Mouse (Mus musculus) left cerebral cortex, adult 18-20 months (tissue): ENCODE measurements around the gene Ccl6. TPM values are rescaled to one million over a fixed set of nuclear protein-coding genes. Genes with fewer than 3 reads are reported as not detected.

ENCODE experiments used
- DNase-seq, 2 experiments: peaks; one replicate each; pipeline ENCODE4 v3.0.0; 2021 to 2022; ENCODE audit warnings: low spot score in 2 of 2, mixed read lengths in 1 of 2
- long read RNA-seq, 2 experiments: library from polyadenylated mRNA; stranded (forward); transcript quantifications; one replicate each; pipeline ENCODE4 v2.0.0; 2021
- total RNA-seq, 2 experiments: library from RNA; stranded (reverse); gene quantifications; 2 replicates each; pipeline ENCODE4 v1.2.3; 2021

Gene Ccl6
- under 1 TPM; 0.75 to 0.98 TPM for total RNA-seq
- long read RNA-seq, experiment 1, partial matches to known transcripts: 0 of 1 reads
- long read RNA-seq, experiment 1, other reads (novel, unspliced or antisense): 0 of 1 reads
- long read RNA-seq, experiment 2: 0 reads

- DNase-seq: no peak
Measured at GRCm38 (mm10) chr11:83592853-83593252, at the start of gene Ccl6. Gene Ccl6, minus strand, starts transcription at chr11:83593087.

- no peak for DNase-seq
Measured at GRCm38 (mm10) chr11:83641216-83641615, 48.3 kb upstream of the Ccl6 start.

- DNase-seq: no peak
Measured at GRCm38 (mm10) chr11:83640141-83640540, 47.3 kb upstream of the Ccl6 start.

- DNase-seq: no peak
Measured at GRCm38 (mm10) chr11:83639533-83639932, 46.6 kb upstream of the Ccl6 start.

GRCm38 (mm10) chr11:83638934-83639333 is 46.0 kb upstream of the Ccl6 start:
- DNase-seq: no peak

- DNase-seq: no peak
Measured at GRCm38 (mm10) chr11:83636742-83637235, 43.9 kb upstream of the Ccl6 start.

GRCm38 (mm10) chr11:83634898-83635297 is 42.0 kb upstream of the Ccl6 start:
- DNase-seq: no peak

- DNase-seq: no peak
Measured at GRCm38 (mm10) chr11:83634425-83634824, 41.5 kb upstream of the Ccl6 start.

GRCm38 (mm10) chr11:83632744-83633143 is 39.9 kb upstream of the Ccl6 start:
- DNase-seq: no peak

GRCm38 (mm10) chr11:83631065-83631464 is 38.2 kb upstream of the Ccl6 start:
- DNase-seq: no peak

GRCm38 (mm10) chr11:83630630-83631029 is 37.7 kb upstream of the Ccl6 start:
- DNase-seq: no peak

- no peak for DNase-seq
Measured at GRCm38 (mm10) chr11:83628808-83629207, 35.9 kb upstream of the Ccl6 start.

- DNase-seq: no peak
Measured at GRCm38 (mm10) chr11:83623586-83623985, 30.7 kb upstream of the Ccl6 start.

- DNase-seq: no peak
Measured at GRCm38 (mm10) chr11:83619037-83619436, 26.1 kb upstream of the Ccl6 start.

GRCm38 (mm10) chr11:83618238-83618637 is 25.4 kb upstream of the Ccl6 start:
- DNase-seq: no peak

- no peak for DNase-seq
Measured at GRCm38 (mm10) chr11:83616586-83616985, 23.7 kb upstream of the Ccl6 start.

GRCm38 (mm10) chr11:83610900-83611299 is 18.0 kb upstream of the Ccl6 start:
- no peak for DNase-seq

- DNase-seq: no peak
Measured at GRCm38 (mm10) chr11:83606396-83606795, 13.5 kb upstream of the Ccl6 start.

- no peak for DNase-seq
Measured at GRCm38 (mm10) chr11:83605535-83605934, 12.6 kb upstream of the Ccl6 start.

GRCm38 (mm10) chr11:83604698-83605097 is 11.8 kb upstream of the Ccl6 start:
- no peak for DNase-seq

- DNase-seq: no peak
Measured at GRCm38 (mm10) chr11:83603399-83603798, 10.5 kb upstream of the Ccl6 start.

GRCm38 (mm10) chr11:83600576-83600975 is 7.7 kb upstream of the Ccl6 start:
- no peak for DNase-seq

- DNase-seq: no peak
Measured at GRCm38 (mm10) chr11:83598991-83599390, 6.1 kb upstream of the Ccl6 start.
